8 mouse cellular contexts compared by ENCODE assay signal in the genomic region with DNA sequence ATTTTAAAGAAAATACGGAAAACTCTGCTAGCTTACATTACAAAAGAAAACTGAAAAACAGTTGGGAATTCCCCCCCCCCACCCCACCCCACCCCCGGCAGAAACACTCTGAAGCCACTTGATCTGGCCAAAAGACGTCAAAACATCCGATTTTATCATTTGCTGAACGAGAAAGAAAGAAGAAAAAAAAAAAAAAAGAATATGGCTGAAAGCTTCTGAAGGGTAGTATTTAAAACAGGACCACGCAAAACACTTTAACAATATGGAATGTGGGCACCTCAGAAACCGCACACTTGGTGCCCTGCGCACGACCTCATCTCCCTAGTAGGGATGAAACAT. TPM values are rescaled to one million over a fixed set of nuclear protein-coding genes. Genes with fewer than 3 reads are reported as not detected.
A peak's percentile ranks its signal among the peaks of the same experiment; 100 is the strongest.
DNase-seq lines count a peak whose midpoint lies in the region; ATAC-seq and TF ChIP-seq lines count a peak whose summit lies in the region.

No protein-coding gene starts in this region.

- no peaks in the 10 kb centered on the region for H3K27me3 ChIP-seq in kidney, adult 2 months (replicated peaks; ENCODE audit: control insufficient read depth, insufficient read depth, low read length)
- H3K27me3 ChIP-seq in hindbrain, embryonic 16.5 days (replicated peaks; ENCODE audit: control insufficient read depth, insufficient read depth, low read length) = no peaks in the 10 kb centered on the region
- no peaks in the 10 kb centered on the region for H3K27me3 ChIP-seq in midbrain, embryonic 16.5 days (ENCODE audit: control insufficient read depth, insufficient read depth, low read depth, low read length)

- TF ChIP-seq POLR2A in kidney, adult 2 months (IDR thresholded peaks at IDR 0.05; ENCODE audit: low read depth, low read length) = no peak
- no peak for TF ChIP-seq POLR2A in bone marrow, adult 2 months (IDR thresholded peaks at IDR 0.05; ENCODE audit: borderline replicate concordance, control insufficient read depth, low read depth, low read length)

- 1% methylated on average over 9 of the region's 9 CpGs for WGBS in kidney, adult 2 months
- WGBS in bone marrow, adult 2 months = under 1% methylated on average over 9 of the region's 9 CpGs
- WGBS in hindbrain, embryonic 16.5 days = under 1% methylated on average over 9 of the region's 9 CpGs
- under 1% methylated on average over 9 of the region's 9 CpGs for WGBS in midbrain, embryonic 16.5 days

- peaks cover 15% of the 10 kb centered on the region for H3K4me1 ChIP-seq in kidney, adult 2 months (ENCODE audit: control insufficient read depth, insufficient read depth, low read length)
- peaks cover 5% of the 10 kb centered on the region for H3K4me1 ChIP-seq in bone marrow, adult 2 months (ENCODE audit: control insufficient read depth, insufficient read depth, low read length)
- peaks cover 14% of the 10 kb centered on the region for H3K4me1 ChIP-seq in hindbrain, embryonic 16.5 days (ENCODE audit: control insufficient read depth, insufficient read depth, low read depth, low read length)
- H3K4me1 ChIP-seq in midbrain, embryonic 16.5 days (ENCODE audit: control insufficient read depth, insufficient read depth, low read length) = peaks cover 17% of the 10 kb centered on the region

- no peaks in the 10 kb centered on the region for H3K9me3 ChIP-seq in hindbrain, embryonic 16.5 days (ENCODE audit: control insufficient read depth, low read length)
- no peaks in the 10 kb centered on the region for H3K9me3 ChIP-seq in midbrain, embryonic 16.5 days (replicated peaks; ENCODE audit: control insufficient read depth, low read length, poor library complexity, severe bottlenecking)

- peak overlapping the region; percentile 69 for H3K4me2 ChIP-seq in hindbrain, embryonic 16.5 days (ENCODE audit: low read length)
- peak overlapping the region; percentile 74 for H3K4me2 ChIP-seq in midbrain, embryonic 16.5 days (ENCODE audit: low read length)

- DNase-seq in kidney, adult 2 months = no peak
- DNase-seq in kidney, adult 11 months = no peak
- DNase-seq in embryo, embryonic 10.5 days (ENCODE audit: low spot score) = no peak
- no peak for DNase-seq in ovary, postnatal 36 days (ENCODE audit: low spot score)

- no peak for ATAC-seq in hindbrain, embryonic 16.5 days
- no peak for ATAC-seq in midbrain, embryonic 16.5 days
- no peak; the same call in 1 of the 2 replicates for ATAC-seq in frontal cortex, adult (ENCODE audit: low TSS enrichment)

- no peaks in the 10 kb centered on the region for H3K36me3 ChIP-seq in kidney, adult 2 months (ENCODE audit: control insufficient read depth, insufficient read depth, low read length)
- H3K36me3 ChIP-seq in hindbrain, embryonic 16.5 days (ENCODE audit: control insufficient read depth, insufficient read depth, low read length) = no peaks in the 10 kb centered on the region
- no peaks in the 10 kb centered on the region for H3K36me3 ChIP-seq in midbrain, embryonic 16.5 days (ENCODE audit: control insufficient read depth, insufficient read depth, low read length)

- H3K9ac ChIP-seq in hindbrain, embryonic 16.5 days (ENCODE audit: low read depth, low read length) = peak overlapping the region; percentile 95
- H3K9ac ChIP-seq in midbrain, embryonic 16.5 days (ENCODE audit: low read depth, low read length) = peak overlapping the region; percentile 95

- H3K4me3 ChIP-seq in kidney, adult 2 months (ENCODE audit: insufficient read depth, low read depth, low read length) = peak overlapping the region; percentile 97
- peak overlapping the region; percentile 100 for H3K4me3 ChIP-seq in bone marrow, adult 2 months (replicated peaks; ENCODE audit: control insufficient read depth, low read depth, low read length)
- peak overlapping the region; percentile 88 for H3K4me3 ChIP-seq in hindbrain, embryonic 16.5 days (ENCODE audit: low read length)
- H3K4me3 ChIP-seq in midbrain, embryonic 16.5 days (ENCODE audit: low read depth, low read length) = peak overlapping the region; percentile 98

- no peak for TF ChIP-seq CTCF in kidney, adult 2 months (conservative IDR thresholded peaks at IDR 0.05; ENCODE audit: insufficient read depth, insufficient read length, low read depth, low read length)
- no peak for TF ChIP-seq CTCF in bone marrow, adult 2 months (IDR thresholded peaks at IDR 0.05; ENCODE audit: control insufficient read depth, insufficient read depth, low read length)

- no peak overlapping the region; the same call in 1 of the 2 replicates for H3K27ac ChIP-seq in kidney, adult 2 months (ENCODE audit: insufficient read depth, low read depth, low read length)
- peak overlapping the region; percentile 99; the same call in 1 of the 2 replicates for H3K27ac ChIP-seq in bone marrow, adult 2 months (ENCODE audit: control insufficient read depth, insufficient read depth, low read depth, low read length, poor library complexity)
- peak overlapping the region; percentile 99 for H3K27ac ChIP-seq in hindbrain, embryonic 16.5 days (ENCODE audit: low read depth, low read length)
- peak overlapping the region; percentile 97 for H3K27ac ChIP-seq in midbrain, embryonic 16.5 days (ENCODE audit: low read length)

RNA-seq across cellular contexts. Expression of gene Rsbn1l, which starts 5.7 kb away (rescaled TPM):
- 3.2 and 3.9 TPM in 2 replicates for polyA plus RNA-seq in kidney, adult 2 months (2012; rRNA removed)
- polyA plus RNA-seq in bone marrow, adult 2 months (2011; ENCODE audit: insufficient read depth, insufficient read length, low replicate concordance, missing spikeins) = 13.8 and 18.7 TPM in 2 replicates
- polyA plus RNA-seq in hindbrain, embryonic 16.5 days (2015; fragmentation: Nextera tagmentation; extraction: Ambion mirVana) = 3.0 and 3.5 TPM in 2 replicates
- 4.3 and 4.9 TPM in 2 replicates for polyA plus RNA-seq in midbrain, embryonic 16.5 days (2015; fragmentation: Nextera tagmentation; extraction: Ambion mirVana)
